Mouse (Mus musculus) heart, postnatal 25 days (tissue): ENCODE results near the gene H2-M10.2. TPM values are rescaled to one million over a fixed set of nuclear protein-coding genes. Genes with fewer than 3 reads are reported as not detected.
A peak's percentile ranks its signal among the peaks of the same experiment; 100 is the strongest.

ENCODE experiments used
- DNase-seq: peaks from one replicate; pipeline ENCODE4 v3.0.0; 2022; ENCODE audit warnings: low spot score
- intact Hi-C: fragments of 180-260 bp; cut with DNase I; formaldehyde crosslinking; loops from one replicate; pipeline ENCODE4 v1.15.1; 2025
- total RNA-seq, 2 experiments: library from RNA; stranded (reverse); gene quantifications; 2 replicates each; pipeline ENCODE4 v1.2.3; 2021

The H2-M10.2 gene
- total RNA-seq: not detected

GRCm38 (mm10) chr17:36286390-36286789 is at the start of gene H2-M10.2:
Gene H2-M10.2 (minus strand): TSS chr17:36286490.
- intact Hi-C loops: no loop called here
- DNase-seq: no peak

GRCm38 (mm10) chr17:36326055-36326454 is 39.8 kb upstream of the H2-M10.2 start, which contains the start of gene H2-M10.1:
Gene H2-M10.1 (minus strand): TSS chr17:36326155.
- intact Hi-C loops: no loop called here

GRCm38 (mm10) chr17:36315689-36316253 is 29.5 kb upstream of the H2-M10.2 start:
- DNase-seq: no peak
- intact Hi-C loops: no loop called here

More at GRCm38 (mm10) chr17:36326055-36326454, 39.8 kb upstream of the H2-M10.2 start, which contains the start of gene H2-M10.1:
- DNase-seq: no peak

GRCm38 (mm10) chr17:36315041-36315688 is 28.9 kb upstream of the H2-M10.2 start:
- DNase-seq: no peak
- intact Hi-C loops: no loop called here

- no peak for DNase-seq
These were observed 28.2 kb upstream of the H2-M10.2 start for GRCm38 (mm10) chr17:36314511-36314910.

GRCm38 (mm10) chr17:36309293-36309692 is 23.0 kb upstream of the H2-M10.2 start:
- no peak for DNase-seq
- intact Hi-C loops: loop anchor here (2.0 to 5.0 kb wide), 2 partner anchors 110 to 478 kb away; no protein-coding TSS in a partner anchor

More at GRCm38 (mm10) chr17:36314511-36314910, 28.2 kb upstream of the H2-M10.2 start:
- intact Hi-C loops: no loop called here

- intact Hi-C loops: loop anchor here (2.0 to 5.0 kb wide), 2 partner anchors 110 to 478 kb away; no protein-coding TSS in a partner anchor
- DNase-seq: peak; percentile 10
These were observed 22.6 kb upstream of the H2-M10.2 start for GRCm38 (mm10) chr17:36308855-36309254.

- DNase-seq: no peak
- intact Hi-C loops: no loop called here
These were observed 4.6 kb downstream of the H2-M10.2 start for GRCm38 (mm10) chr17:36281521-36282245.

GRCm38 (mm10) chr17:36274776-36275175 is 11.5 kb downstream of the H2-M10.2 start:
- DNase-seq: no peak
- intact Hi-C loops: no loop called here

GRCm38 (mm10) chr17:36273796-36274195 is 12.5 kb downstream of the H2-M10.2 start:
- intact Hi-C loops: no loop called here
- DNase-seq: no peak

- no peak for DNase-seq
- intact Hi-C loops: no loop called here
These were observed 13.5 kb downstream of the H2-M10.2 start for GRCm38 (mm10) chr17:36272643-36273366.

- peak; percentile 75 for DNase-seq
- intact Hi-C loops: no loop called here
These were observed 14.6 kb downstream of the H2-M10.2 start, which contains the start of gene Trim39 for GRCm38 (mm10) chr17:36271586-36272256. Gene Trim39 (minus strand): TSS chr17:36272247.

- intact Hi-C loops: loop anchor here (1.0 kb wide), 1 partner anchor 13 kb away; the partner anchor contains the start of gene Rpp21
- peak; percentile 82 for DNase-seq
These were observed 15.2 kb downstream of the H2-M10.2 start for GRCm38 (mm10) chr17:36270956-36271585.

GRCm38 (mm10) chr17:36265834-36266233 is 20.5 kb downstream of the H2-M10.2 start:
- no peak for DNase-seq
- intact Hi-C loops: no loop called here

- intact Hi-C loops: no loop called here
- no peak for DNase-seq
These were observed 21.9 kb downstream of the H2-M10.2 start for GRCm38 (mm10) chr17:36264273-36264925.

- DNase-seq: no peak
- intact Hi-C loops: no loop called here
These were observed 24.7 kb downstream of the H2-M10.2 start for GRCm38 (mm10) chr17:36261511-36262166.

GRCm38 (mm10) chr17:36257969-36258368 is 28.3 kb downstream of the H2-M10.2 start, which contains the start of gene Rpp21:
Gene Rpp21 (minus strand): TSS chr17:36258069.
- no peak for DNase-seq
- intact Hi-C loops: loop anchor here (1.0 kb wide), 1 partner anchor 12 kb away; no protein-coding TSS in a partner anchor
